Mouse (Mus musculus) spleen, adult 2 months (tissue): ENCODE results near the gene Il7r.

ENCODE experiments used
- CTCF ChIP-seq: fragments of 200-500 bp; IDR thresholded peaks from 2 replicates; pipeline ENCODE4 v1.5.1; 2011; ENCODE audit warnings: mild to moderate bottlenecking, inconsistent platforms; ENCODE audit not compliant: insufficient read depth, insufficient read length, insufficient replicate concordance; ENCODE audit errors: extremely low read depth
- POLR2A ChIP-seq: fragments of 200-500 bp; IDR thresholded peaks from 2 replicates; pipeline ENCODE4 v1.6.1; 2011; ENCODE audit warnings: low read depth, low read length, inconsistent platforms

DNA sequence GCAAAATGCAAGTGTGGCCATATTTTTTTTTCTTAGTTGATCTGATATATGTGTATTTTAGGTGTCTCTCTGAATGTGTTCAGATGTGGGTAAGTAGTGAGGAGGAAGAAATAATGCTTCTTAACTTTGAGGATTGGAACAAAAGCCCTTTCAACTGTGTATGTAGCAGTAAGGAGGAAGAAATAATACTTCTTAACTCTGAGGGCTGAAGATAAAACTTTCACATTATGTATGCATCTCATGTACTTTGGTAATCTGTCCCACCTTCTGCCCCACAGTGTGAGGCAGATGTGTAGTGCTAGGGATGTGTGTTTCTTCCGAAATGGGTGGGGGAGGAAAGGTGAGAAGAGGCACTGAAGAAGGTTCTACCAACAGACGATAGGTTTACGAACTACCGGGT lies 37.3 kb upstream of the Il7r start:
- TF ChIP-seq POLR2A (no peak), CTCF (no peak)
